Mouse (Mus musculus) MEL (cell line): ENCODE results near the gene Cacybp. TPM values are rescaled to one million over a fixed set of nuclear protein-coding genes. Genes with fewer than 3 reads are reported as not detected.

Experiments
- DNase-seq: peaks from one replicate; pipeline ENCODE4 v3.0.0; 2011; ENCODE audit warnings: low read depth, low spot score
- H3K27ac ChIP-seq: 2 replicates; pipeline ENCODE4 v1.5.1; 2012; ENCODE audit warnings: low read depth, mild to moderate bottlenecking, control low read depth, low read length, moderate library complexity; ENCODE audit not compliant: control insufficient read depth
- H3K27me3 ChIP-seq, 2 experiments: fragments of 150-350 bp in 1 of 2; sonication (generic) in 1 of 2; 2 replicates each; pipeline ENCODE4 v1.6.1; 2012; ENCODE audit warnings: low read length in 2 of 2, mild to moderate bottlenecking in 2 of 2, improper control_type of control experiment in 1 of 2, moderate library complexity in 1 of 2; ENCODE audit not compliant: insufficient read depth in 2 of 2, control insufficient read depth in 1 of 2
- H3K36me3 ChIP-seq, 2 experiments: 2 replicates each; pipeline ENCODE4 v1.6.1; 2012 to 2014; ENCODE audit warnings: low read length in 2 of 2, improper control_type of control experiment in 1 of 2, inconsistent platforms in 1 of 2, mild to moderate bottlenecking in 1 of 2; ENCODE audit not compliant: insufficient read depth in 2 of 2, control insufficient read depth in 1 of 2
- H3K4me1 ChIP-seq, 2 experiments: fragments of 150-350 bp in 1 of 2; sonication (generic) in 1 of 2; 2 replicates each; pipeline ENCODE4 v1.6.1; 2012; ENCODE audit warnings: low read length in 2 of 2, improper control_type of control experiment in 1 of 2, mild to moderate bottlenecking in 1 of 2; ENCODE audit not compliant: insufficient read depth in 2 of 2, control insufficient read depth in 1 of 2
- H3K4me3 ChIP-seq, 2 experiments: fragments of 150-350 bp in 1 of 2; sonication (generic) in 1 of 2; 2 replicates each; pipeline ENCODE4 v1.5.1; 2012; ENCODE audit warnings: low read depth in 2 of 2, low read length in 2 of 2, mild to moderate bottlenecking in 2 of 2, moderate library complexity in 2 of 2, control low read depth in 1 of 2, improper control_type of control experiment in 1 of 2; ENCODE audit not compliant: control insufficient read depth in 1 of 2, insufficient read depth in 1 of 2
- H3K79me2 ChIP-seq: 2 replicates; pipeline ENCODE4 v1.6.1; 2012; ENCODE audit warnings: mild to moderate bottlenecking, low read length, moderate library complexity; ENCODE audit not compliant: control insufficient read depth, poor library complexity, insufficient read depth
- H3K9ac ChIP-seq: 2 replicates; pipeline ENCODE4 v1.6.1; 2012; ENCODE audit warnings: low read depth, mild to moderate bottlenecking, control low read depth, low read length, moderate library complexity; ENCODE audit not compliant: control insufficient read depth, poor library complexity, severe bottlenecking
- H3K9me3 ChIP-seq: fragments of 150-350 bp; sonication (generic); replicated peaks from 2 replicates; pipeline ENCODE4 v1.6.1; 2012; ENCODE audit warnings: mild to moderate bottlenecking, low read length, improper control_type of control experiment, moderate library complexity; ENCODE audit not compliant: insufficient read depth
- CHD1 ChIP-seq: IDR thresholded peaks from 2 replicates; pipeline ENCODE4 v1.6.1; 2012; ENCODE audit warnings: low read depth, mild to moderate bottlenecking, inconsistent platforms, low read length, improper control_type of control experiment
- CHD2 ChIP-seq: IDR thresholded peaks from 2 replicates; pipeline ENCODE4 v1.6.1; 2011; ENCODE audit warnings: low read length, improper control_type of control experiment
- CTCF ChIP-seq, 3 experiments: IDR thresholded peaks in 2 of 3; conservative IDR thresholded peaks in 1 of 3; 2 replicates each; pipeline ENCODE4 v1.5.1; 2011 to 2012; ENCODE audit warnings: low read length in 3 of 3, low read depth in 2 of 3, mild to moderate bottlenecking in 2 of 3, improper control_type of control experiment in 1 of 3, inconsistent platforms in 1 of 3, mixed read lengths in 1 of 3, moderate library complexity in 1 of 3; ENCODE audit not compliant: control insufficient read depth in 1 of 3, insufficient read depth in 1 of 3, poor library complexity in 1 of 3, severe bottlenecking in 1 of 3
- E2F4 ChIP-seq: IDR thresholded peaks from 2 replicates; pipeline ENCODE4 v1.6.1; 2011; ENCODE audit warnings: low read depth, low read length, improper control_type of control experiment, borderline replicate concordance
- EP300 ChIP-seq, 2 experiments: IDR thresholded peaks; 2 replicates each; pipeline ENCODE4 v1.6.1; 2011; ENCODE audit warnings: improper control_type of control experiment in 2 of 2, low read length in 2 of 2, low read depth in 1 of 2, mild to moderate bottlenecking in 1 of 2
- GABPA ChIP-seq: IDR thresholded peaks from 2 replicates; pipeline ENCODE4 v1.6.1; 2012; ENCODE audit warnings: low read depth, mild to moderate bottlenecking, inconsistent platforms, low read length, improper control_type of control experiment, moderate library complexity
- KAT2A ChIP-seq: conservative IDR thresholded peaks from 2 replicates; pipeline ENCODE4 v1.6.1; 2012; ENCODE audit warnings: low read depth, low read length, improper control_type of control experiment, inconsistent platforms
- MAFK ChIP-seq: IDR thresholded peaks from 2 replicates; pipeline ENCODE4 v1.6.1; 2011; ENCODE audit warnings: low read depth, mild to moderate bottlenecking, low read length, improper control_type of control experiment, borderline replicate concordance
- MAX ChIP-seq: IDR thresholded peaks from 2 replicates; pipeline ENCODE4 v1.6.1; 2011; ENCODE audit warnings: low read length, improper control_type of control experiment
- MAZ ChIP-seq: IDR thresholded peaks from 2 replicates; pipeline ENCODE4 v1.6.1; 2012; ENCODE audit warnings: low read depth, mild to moderate bottlenecking, inconsistent platforms, low read length, improper control_type of control experiment
- MEF2A ChIP-seq: IDR thresholded peaks from 2 replicates; pipeline ENCODE4 v1.6.1; 2014; ENCODE audit warnings: low read depth, mild to moderate bottlenecking, inconsistent platforms, low read length, improper control_type of control experiment; ENCODE audit not compliant: poor library complexity, insufficient replicate concordance, severe bottlenecking; ENCODE audit errors: extremely low read depth
- MXI1 ChIP-seq: IDR thresholded peaks from 2 replicates; pipeline ENCODE4 v1.6.1; 2011; ENCODE audit warnings: mild to moderate bottlenecking, low read depth, low read length, improper control_type of control experiment
- MYB ChIP-seq: IDR thresholded peaks from 2 replicates; pipeline ENCODE4 v1.6.1; 2011; ENCODE audit warnings: mild to moderate bottlenecking, low read depth, low read length, improper control_type of control experiment
- MYC ChIP-seq: IDR thresholded peaks from 2 replicates; pipeline ENCODE4 v1.6.1; 2011; ENCODE audit warnings: low read depth, mild to moderate bottlenecking, low read length, improper control_type of control experiment, moderate library complexity
- POLR2AphosphoS2 ChIP-seq: IDR thresholded peaks from 2 replicates; pipeline ENCODE4 v1.6.1; 2011; ENCODE audit warnings: low read length, improper control_type of control experiment
- POLR2AphosphoS5 ChIP-seq: IDR thresholded peaks from 2 replicates; pipeline ENCODE4 v1.6.1; 2012; ENCODE audit warnings: low read depth, borderline replicate concordance, mild to moderate bottlenecking, inconsistent platforms, low read length, moderate library complexity, mixed read lengths
- RAD21 ChIP-seq: IDR thresholded peaks from 2 replicates; pipeline ENCODE4 v1.6.1; 2011; ENCODE audit warnings: mild to moderate bottlenecking, low read depth, low read length, improper control_type of control experiment
- TAL1 ChIP-seq: IDR thresholded peaks from 2 replicates; pipeline ENCODE4 v1.6.1; 2012; ENCODE audit warnings: mild to moderate bottlenecking, inconsistent platforms, low read length, moderate library complexity, mixed read lengths
- TBP ChIP-seq: IDR thresholded peaks from 2 replicates; pipeline ENCODE4 v1.8.0; 2011; ENCODE audit warnings: low read depth, low read length, improper control_type of control experiment
- TCF12 ChIP-seq: IDR thresholded peaks from 2 replicates; pipeline ENCODE4 v1.6.1; 2014; ENCODE audit warnings: low read depth, mild to moderate bottlenecking, inconsistent platforms, low read length, improper control_type of control experiment, moderate library complexity
- UBTF ChIP-seq: IDR thresholded peaks from 2 replicates; pipeline ENCODE4 v1.6.1; 2012; ENCODE audit warnings: low read depth, mild to moderate bottlenecking, inconsistent platforms, low read length, improper control_type of control experiment, moderate library complexity, borderline replicate concordance; ENCODE audit not compliant: insufficient read depth
- ZMIZ1 ChIP-seq: IDR thresholded peaks from 2 replicates; pipeline ENCODE4 v1.6.1; 2012; ENCODE audit warnings: low read depth, mild to moderate bottlenecking, inconsistent platforms, low read length, improper control_type of control experiment, moderate library complexity
- ZNF384 ChIP-seq: IDR thresholded peaks from 2 replicates; pipeline ENCODE4 v1.6.1; 2012; ENCODE audit warnings: low read depth, mild to moderate bottlenecking, inconsistent platforms, low read length, improper control_type of control experiment
- polyA plus RNA-seq, 2 experiments: library from polyadenylated mRNA; stranded (reverse) in 1 of 2; unstranded in 1 of 2; fragments of >175 nt in 1 of 2; fragments of >200 nt in 1 of 2; gene quantifications; 2 replicates each; pipeline versions ENCODE4 v1.2.1 to v1.2.4; 2012; ENCODE audit warnings: low replicate concordance in 2 of 2, low read depth in 1 of 2; ENCODE audit not compliant: insufficient read length in 2 of 2, insufficient read depth in 1 of 2, missing spikeins in 1 of 2
- total RNA-seq: library from RNA; depleted of rRNA; stranded (reverse); fragments of 300-350 nt; gene quantifications from 2 replicates; pipeline ENCODE4 v1.2.3, GENCODE M21; 2012

Cacybp gene
- total and polyA plus RNA-seq, 3 experiments = 80.7 to 181 TPM; not detected in 1

DNA sequence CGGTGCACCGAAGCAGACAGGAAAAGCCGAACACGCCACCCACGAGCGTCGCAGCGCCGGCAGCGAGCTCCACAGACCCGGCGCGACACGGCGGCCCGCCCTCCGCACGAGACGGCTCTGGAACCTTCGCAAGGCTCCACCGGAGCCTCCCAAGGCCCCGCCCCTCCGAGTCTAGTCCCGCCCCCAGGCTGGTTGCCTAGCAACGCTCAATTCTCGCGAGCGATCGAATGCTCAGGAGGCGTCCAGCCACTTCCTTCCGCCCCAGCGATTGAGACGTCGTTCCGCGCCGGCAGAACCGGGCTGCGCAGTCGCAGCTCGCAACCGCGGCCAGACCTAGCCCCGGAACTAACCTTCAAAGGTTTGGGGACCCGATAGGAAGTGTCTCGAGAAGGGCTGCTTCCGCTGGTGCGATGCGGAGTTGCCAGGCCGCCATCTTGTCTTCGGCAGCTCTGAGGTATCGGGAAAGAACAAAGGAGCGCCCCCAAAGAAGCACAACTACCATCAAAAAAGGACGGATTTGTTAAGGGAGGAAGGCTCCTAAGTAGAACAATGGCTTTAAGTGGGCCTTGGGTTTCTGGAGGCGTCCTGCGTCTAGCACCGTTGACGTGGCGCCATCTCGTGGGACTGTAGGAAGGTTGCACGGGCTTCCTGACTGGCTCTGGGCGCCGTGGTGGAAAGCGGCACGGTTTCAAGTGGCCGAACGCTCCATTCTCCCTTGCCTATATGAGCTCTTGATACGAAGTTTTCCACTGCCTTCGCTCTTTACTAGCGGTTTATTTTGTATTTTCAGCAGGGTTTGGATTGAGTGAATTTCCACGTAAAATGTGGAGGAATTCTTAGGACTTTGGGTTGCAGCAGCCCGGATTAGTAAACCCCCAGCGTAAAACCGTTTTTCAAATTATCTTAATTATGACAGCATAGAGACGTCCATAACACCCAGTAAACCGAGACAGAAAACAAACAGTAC, at the start of gene Cacybp (continued):
- TF ChIP-seq MXI1 (peak; percentile 71), MAZ (no peak), RAD21 (peak; percentile 6), UBTF (peak; percentile 60; the same call in 1 of the 2 replicates), CTCF (IDR thresholded peaks at IDR 0.05 in 2 of 3, conservative IDR thresholded peaks at IDR 0.05 in 1 of 3; ENCODE audit: control insufficient read depth in 1 of 3, insufficient read depth in 1 of 3, low read depth in 2 of 3, low read length in 3 of 3, poor library complexity in 1 of 3, severe bottlenecking in 1 of 3) (peak; percentile 64 to 71 (median 64))

DNA sequence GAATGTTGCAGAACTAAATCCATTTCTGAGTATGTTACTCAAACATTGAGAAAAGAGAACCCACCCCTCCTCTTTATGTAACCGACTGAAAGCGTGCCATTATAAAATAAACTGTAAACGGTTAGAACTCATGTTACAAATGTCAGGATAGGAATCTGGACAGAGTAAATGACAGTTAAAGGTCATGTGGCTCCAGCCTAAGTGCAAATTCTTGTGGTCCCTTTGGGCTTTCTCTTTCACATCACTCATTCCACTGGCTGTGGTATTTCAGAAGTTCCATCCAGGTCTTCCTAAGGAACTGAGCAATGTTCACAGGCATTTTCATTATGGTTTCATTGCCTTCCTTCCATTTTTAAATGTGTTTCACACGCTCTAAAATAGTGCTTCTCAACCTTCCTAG, 49.7 kb upstream of the Cacybp start:
- Histone ChIP-seq H3K4me3 (no peak overlapping the region), H3K9ac (no peak overlapping the region), H3K27ac (no peak overlapping the region), H3K9me3 (no peaks in the 10 kb centered on the region), H3K36me3 (peaks cover 0 to 8% of the 10 kb centered on the region in 2 experiments; a peak in 2 of 4 replicates), H3K79me2 (no peaks in the 10 kb centered on the region; the same call in 1 of the 2 replicates), H3K27me3 (no peaks in the 10 kb centered on the region), H3K4me1 (peaks cover 6% of the 10 kb centered on the region in 2 experiments; a peak in 3 of 4 replicates)
- DNase-seq = no peak
- TF ChIP-seq KAT2A = no peak
- no peak for TF ChIP-seq TCF12
- no peak for TF ChIP-seq ZNF384
- no peak for TF ChIP-seq EP300 (IDR thresholded peaks at IDR 0.05; ENCODE audit: low read depth in 1 of 2, low read length in 2 of 2)
- no peak for TF ChIP-seq GABPA
- no peak for TF ChIP-seq POLR2AphosphoS2
- TF ChIP-seq TAL1 = no peak
- TF ChIP-seq MAX = no peak
- TF ChIP-seq RAD21 = no peak
- no peak for TF ChIP-seq MYB
- no peak for TF ChIP-seq ZMIZ1
- no peak for TF ChIP-seq MYC
- no peak for TF ChIP-seq MAFK
- no peak for TF ChIP-seq TBP
- TF ChIP-seq CHD1 = no peak
- no peak for TF ChIP-seq POLR2AphosphoS5
- no peak for TF ChIP-seq CHD2
- TF ChIP-seq E2F4 = no peak
- TF ChIP-seq MEF2A = no peak
